Comparison of ENCODE assay signal across 14 mouse cellular contexts in genomic region chr10:21741976-21742745, GRCm38 (mm10).
DNase-seq lines count a peak whose midpoint lies in the region; ATAC-seq lines count a peak whose summit lies in the region.
"Had no signal": no experiment of that assay in that cellular context is flagged by ENCODE, and none has a peak within 500 bp of the region (broad histone marks: within the 10 kb centered on the region; RNA-seq: fewer than 3 reads in every experiment).

No protein-coding gene starts in this region.

- ATAC-seq in frontal cortex, adult (ENCODE audit: low TSS enrichment): peak; percentile 75
- ATAC-seq: CD4-positive, CD25-positive, alpha-beta regulatory T cell, adult 4 months; forebrain, embryonic 16.5 days; intestine, embryonic 16.5 days had no signal

- no peak for DNase-seq in frontal cortex, postnatal 25 days (ENCODE audit: low spot score in 2 of 2)
- peak; percentile 16 for DNase-seq in retina, postnatal 1 day
- DNase-seq in retina, embryonic 14.5 days (ENCODE audit: low spot score): no peak
- peak; percentile 63 for DNase-seq in gastrocnemius, postnatal 25 days
- DNase-seq in cerebellum, postnatal 14 days: no peak
- DNase-seq in kidney, postnatal 4 days: no peak
- no peak for DNase-seq in ovary, adult 18-20 months (ENCODE audit: low spot score)
- DNase-seq: embryo, embryonic 11 days; lung, postnatal 4 days; thymus, postnatal 36 days had no signal

Comparison
In these comparisons a context has a peak if more than half of its experiments do, and no peak if none do; other contexts are left out.
1. DNase-seq: peak in retina, postnatal 1 day (single experiment) and gastrocnemius, postnatal 25 days (single experiment); none in frontal cortex, postnatal 25 days (0 of 2), retina, embryonic 14.5 days (single experiment), cerebellum, postnatal 14 days (0 of 2), kidney, postnatal 4 days (0 of 2) and ovary, adult 18-20 months (single experiment).